Mouse (Mus musculus) gastrocnemius, adult 18-20 months (tissue): Measurements from ENCODE around the gene Gm17324. TPM values are rescaled to one million over a fixed set of nuclear protein-coding genes. Genes with fewer than 3 reads are reported as not detected.
A peak's percentile ranks its signal among the peaks of the same experiment; 100 is the strongest.
"Not testable (repeated sequence)": the region's sequence is repeated elsewhere in the genome, so short reads cannot be mapped to it uniquely, and the experiment has no call there.

Experiments used
- DNase-seq: peaks from one replicate; pipeline ENCODE4 v3.0.0; 2021; ENCODE audit warnings: low spot score
- long read RNA-seq, 2 experiments: library from polyadenylated mRNA; stranded (forward); transcript quantifications; one replicate each; pipeline ENCODE4 v2.0.0; 2021
- total RNA-seq, 2 experiments: library from RNA; stranded (reverse); gene quantifications; 2 replicates each; pipeline ENCODE4 v1.2.3; 2021

Gm17324 gene
- total RNA-seq: not detected
- long read RNA-seq, experiment 1: 0 reads
- long read RNA-seq, experiment 2: 0 reads

DNA sequence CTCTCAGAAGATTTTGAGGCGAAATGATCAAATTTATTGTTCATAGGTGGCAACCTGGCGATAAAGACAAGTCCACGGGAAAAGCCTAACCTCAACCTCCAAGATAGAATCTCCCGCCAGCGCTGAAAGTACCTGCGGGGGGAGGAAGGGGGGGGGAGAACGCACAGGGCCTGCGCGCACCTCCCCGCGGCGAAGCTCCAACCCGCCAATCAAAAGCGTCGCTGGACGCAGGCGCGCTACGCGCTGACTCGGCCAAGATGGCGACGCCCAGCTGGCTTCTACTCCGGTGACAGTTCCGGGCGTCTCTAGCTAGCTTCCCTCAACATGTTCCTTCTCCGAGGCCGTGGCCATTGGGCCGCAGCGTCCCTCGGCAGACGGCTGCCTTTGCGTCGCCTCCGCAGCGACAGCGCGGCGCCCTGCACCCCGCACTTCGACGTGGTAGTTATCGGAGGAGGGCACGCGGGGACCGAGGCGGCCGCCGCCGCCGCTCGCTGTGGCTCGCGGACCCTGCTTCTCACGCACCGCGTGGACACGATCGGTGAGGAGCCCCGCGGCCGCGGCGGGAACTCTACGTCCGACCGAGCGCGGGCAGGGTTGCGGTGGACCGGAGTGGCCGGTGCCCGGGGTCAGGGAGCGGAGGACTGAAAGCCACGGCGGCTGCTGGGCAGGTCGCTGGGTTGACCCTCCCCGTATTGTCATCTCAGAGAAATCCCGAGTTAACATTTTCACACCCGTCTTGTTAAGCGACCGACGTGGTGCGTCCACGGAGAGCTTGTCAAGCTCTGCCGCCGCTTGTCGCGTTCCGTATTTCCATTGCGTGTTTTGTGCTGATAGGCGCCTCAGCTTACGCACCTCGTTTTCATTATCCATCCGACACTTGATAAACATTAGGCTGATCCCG lies at the start of gene Gm17324, which contains the start of gene Mto1:
Gene Gm17324, minus strand, starts transcription at position 814 of the 901 bp plus-strand sequence.
Gene Mto1, plus strand, starts transcription at position 236 of the 901 bp plus-strand sequence.
- DNase-seq: peak; percentile 90

DNA sequence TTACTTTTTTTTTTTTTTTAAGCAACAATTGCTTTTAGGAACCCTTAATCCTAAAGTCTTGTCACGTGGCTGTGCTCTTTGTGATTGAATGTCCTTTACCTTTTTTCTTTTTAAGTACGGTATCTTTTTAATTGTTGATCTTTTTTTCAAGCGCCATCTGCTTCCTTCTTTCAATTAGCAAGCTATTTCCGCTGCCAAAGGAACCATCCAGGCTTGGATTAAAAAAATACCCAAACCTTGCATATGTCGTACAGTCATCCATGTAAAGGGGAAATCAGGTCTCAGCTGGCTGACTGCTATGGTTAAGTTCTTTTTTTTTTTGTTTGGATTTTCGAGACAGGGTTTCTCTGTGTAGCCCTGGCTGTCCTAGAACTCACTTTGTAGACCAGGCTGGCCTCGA lies 44.6 kb upstream of the Gm17324 start:
- DNase-seq: no peak

DNA sequence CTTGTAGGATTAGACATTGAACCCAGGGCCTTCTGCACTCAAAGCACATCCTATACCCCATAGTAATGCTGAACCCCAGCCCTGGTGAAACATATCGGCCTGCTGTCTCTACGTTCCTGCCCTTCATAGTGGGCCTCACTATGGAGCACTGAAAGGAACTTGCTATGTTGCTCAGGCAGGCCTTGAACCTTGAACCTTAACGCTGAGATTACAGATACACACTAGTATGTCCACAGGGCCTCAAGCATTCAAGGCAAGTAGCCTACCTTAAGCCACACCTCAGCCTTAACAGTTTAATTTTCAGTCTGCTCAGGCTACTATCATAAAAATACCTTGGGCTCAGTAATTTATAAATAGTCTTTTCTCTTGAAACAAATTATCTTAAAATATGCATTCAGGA lies 43.7 kb upstream of the Gm17324 start:
- no peak for DNase-seq

DNA sequence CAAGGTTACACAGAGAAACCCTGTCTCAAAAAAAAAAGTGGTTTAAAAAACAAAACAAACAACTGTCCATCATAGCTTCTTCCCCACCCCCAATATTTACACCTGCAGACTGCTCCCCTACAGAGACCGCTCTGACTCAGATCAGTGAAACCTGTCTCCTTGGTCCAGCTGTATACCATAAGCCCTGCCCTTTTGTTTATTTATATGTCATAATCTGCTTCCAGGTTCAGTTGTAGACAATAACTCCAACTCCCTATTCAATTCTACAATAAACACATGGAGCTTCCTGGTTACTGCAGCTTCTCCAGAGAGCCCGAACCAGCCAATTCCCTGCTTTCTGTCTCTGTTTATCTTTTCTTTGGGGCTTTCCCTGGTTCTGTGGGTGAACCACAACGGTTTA lies 42.6 kb upstream of the Gm17324 start:
- no peak for DNase-seq

DNA sequence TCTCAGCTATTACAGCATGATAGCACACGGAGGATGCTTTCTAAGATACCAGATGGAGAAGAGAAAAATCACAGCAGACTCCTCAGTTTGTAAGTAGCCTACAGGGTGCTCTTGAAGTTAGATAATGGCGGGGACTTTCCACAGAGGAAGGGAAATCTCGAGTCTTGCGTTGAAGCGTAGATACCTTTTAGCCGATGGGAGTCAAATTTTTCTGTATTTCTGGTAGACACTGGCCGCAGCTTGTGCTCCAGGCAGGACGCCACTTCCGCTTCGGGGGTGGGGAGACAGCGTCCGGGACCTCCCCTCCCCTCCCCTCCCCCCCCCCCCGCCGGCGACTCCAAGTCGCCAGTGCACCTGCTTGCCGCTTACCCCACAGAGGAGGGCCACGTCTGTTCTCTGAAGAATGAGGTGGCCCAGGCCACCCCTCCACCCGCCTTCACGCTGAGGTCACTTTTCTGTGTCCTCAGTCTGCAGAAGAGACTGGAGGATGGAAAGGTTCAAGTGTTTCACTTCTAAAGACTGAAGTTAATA lies 40.4 kb upstream of the Gm17324 start, which contains the start of gene Eef1a1:
Gene Eef1a1, minus strand, starts transcription at position 262 of the 531 bp plus-strand sequence.
- peak; percentile 47 for DNase-seq

DNA sequence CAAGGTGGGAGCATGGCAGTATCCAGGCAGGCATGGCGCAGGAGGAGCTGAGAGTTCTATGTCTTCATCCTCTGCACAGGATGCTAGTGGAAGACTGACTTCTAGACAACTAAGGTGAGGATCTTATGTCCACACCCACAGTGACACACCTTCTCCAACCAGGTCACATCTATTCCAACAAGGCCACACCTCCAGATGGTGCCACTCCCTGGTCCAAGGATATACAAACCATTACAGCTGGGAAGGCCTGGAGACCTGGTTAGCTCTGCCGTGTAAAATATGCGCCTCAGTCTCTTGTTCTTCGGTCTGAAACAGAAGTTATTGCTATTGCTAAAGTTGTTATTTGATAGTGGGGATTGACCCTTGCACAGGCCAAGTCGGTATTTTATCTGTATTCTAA lies 39.4 kb upstream of the Gm17324 start:
- not testable (repeated sequence) for DNase-seq

DNA sequence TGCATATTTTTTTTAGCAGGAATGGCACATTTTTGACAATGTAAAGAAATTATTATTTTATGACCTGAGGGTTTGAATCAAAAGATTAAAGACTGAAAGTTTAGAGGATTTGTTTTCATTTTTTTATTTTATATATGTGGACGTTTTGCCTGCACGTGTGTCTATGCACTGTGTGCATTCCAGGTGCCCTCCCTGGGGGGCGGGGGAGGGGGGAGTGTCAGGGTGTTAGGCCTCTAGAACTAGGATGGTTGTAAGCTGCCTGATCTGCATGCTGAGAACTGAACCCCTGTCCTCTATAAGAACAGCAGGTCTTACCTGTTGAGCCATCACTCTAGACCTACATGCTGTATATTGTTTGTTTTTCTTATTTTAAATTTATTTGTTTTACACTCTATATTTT lies 36.1 kb upstream of the Gm17324 start:
- DNase-seq: no peak

DNA sequence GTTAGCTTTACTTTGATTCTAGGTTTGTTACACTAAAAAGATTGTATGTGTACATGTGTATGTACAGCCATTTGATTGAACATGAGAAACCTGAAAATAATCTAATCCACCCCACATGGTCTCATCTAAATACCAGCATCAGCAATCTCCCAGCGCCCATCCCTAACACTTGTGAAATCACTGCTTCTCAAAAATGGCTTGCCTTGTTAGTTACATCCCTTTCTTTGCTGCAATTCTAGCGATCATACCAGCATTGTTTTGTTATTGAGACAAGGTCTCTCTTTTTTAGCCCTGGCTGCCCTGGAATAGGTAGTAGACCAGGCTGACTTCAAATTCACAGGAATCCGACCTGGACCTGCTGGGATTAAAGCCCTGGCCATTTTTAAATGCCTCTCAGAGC lies 33.8 kb upstream of the Gm17324 start:
- DNase-seq: no peak

DNA sequence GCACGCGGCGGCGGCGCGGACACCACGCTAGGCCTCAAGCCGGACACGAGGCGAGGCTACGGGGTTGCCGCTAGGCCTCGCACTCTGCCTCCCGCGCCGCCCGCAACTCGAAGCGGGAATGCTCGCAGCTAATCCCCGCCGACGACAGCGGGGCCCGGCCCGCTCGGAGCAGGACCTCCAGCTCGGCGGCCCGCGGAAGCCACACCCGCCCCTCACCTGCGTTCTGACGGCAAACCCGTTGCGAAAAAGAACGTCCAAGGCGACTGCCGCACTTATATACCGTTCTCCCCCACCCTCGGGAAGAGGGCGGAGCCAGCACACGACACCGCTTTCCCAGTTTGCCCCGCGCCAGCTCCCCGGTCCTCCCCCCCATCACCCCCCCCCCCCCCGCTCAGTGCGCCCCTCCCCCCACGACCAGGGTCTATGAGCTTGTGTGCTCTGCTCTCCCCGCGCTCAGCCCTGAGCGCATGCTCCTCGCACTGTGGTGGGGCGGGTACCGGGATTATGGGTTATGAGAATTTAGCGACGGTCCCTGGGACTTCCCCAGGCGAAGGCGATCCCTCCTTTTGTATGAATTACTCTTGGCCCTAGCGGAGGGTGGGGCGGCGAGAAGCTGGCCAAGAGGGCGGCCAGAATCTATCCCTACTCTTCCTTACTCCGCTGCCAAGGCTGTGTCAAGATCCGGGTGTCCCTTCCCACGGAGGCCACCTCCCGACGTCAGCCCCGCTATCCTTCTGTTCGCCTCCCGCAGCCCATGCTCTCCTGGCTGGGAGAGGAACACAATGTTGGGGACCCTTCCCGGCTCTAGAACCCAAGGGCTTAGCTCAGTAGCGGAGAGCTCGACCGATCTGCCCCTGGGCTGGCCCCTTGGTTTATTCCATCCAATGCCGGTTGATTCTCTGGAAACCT lies 33.1 kb upstream of the Gm17324 start:
- DNase-seq: peak; percentile 94

DNA sequence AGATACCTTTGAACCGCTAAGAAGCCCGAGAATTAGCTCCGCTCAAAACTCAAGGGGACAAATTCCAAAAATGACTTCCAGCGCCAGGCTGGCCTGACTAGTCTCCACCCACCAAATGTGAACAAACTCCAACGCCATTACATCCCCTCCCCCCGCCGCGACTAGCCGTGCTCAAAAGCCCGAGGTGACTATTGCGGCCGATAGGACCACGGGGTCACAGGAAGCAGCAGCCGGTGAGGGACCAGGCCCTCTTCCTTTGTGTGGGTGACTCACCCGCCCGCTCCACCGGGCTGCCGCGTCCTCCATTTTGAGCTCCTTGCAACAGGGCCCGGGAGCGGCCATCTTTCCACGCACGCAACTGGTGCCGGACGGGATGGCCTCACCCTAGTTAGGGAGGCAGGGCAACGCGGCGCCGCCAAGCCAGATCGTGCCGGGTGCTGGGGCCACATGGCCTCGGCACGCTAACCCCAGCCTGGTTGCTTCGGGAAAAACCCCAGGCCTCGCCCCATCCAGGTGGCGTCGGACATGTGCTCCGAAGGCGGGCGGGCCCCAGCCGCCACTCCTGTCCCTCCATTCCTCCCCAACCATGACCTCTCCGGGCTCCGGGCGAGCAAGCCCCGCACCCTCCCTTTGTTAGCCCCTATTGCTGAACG lies 32.2 kb upstream of the Gm17324 start:
- DNase-seq: peak; percentile 45

DNA sequence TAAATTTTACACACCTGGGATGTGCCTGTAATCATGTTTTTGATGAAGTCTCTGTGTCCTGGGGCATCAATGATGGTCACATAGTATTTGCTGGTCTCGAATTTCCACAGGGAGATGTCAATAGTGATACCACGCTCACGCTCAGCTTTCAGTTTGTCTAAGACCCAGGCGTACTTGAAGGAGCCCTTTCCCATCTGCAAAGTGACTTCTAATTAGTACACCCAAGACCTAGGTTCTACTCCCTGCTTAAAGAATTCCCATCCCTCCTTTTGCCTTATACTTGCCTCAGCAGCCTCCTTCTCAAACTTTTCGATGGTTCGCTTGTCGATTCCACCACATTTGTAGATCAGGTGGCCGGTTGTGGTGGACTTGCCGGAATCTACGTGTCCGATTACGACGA lies 31.6 kb upstream of the Gm17324 start:
- not testable (repeated sequence) for DNase-seq

DNA sequence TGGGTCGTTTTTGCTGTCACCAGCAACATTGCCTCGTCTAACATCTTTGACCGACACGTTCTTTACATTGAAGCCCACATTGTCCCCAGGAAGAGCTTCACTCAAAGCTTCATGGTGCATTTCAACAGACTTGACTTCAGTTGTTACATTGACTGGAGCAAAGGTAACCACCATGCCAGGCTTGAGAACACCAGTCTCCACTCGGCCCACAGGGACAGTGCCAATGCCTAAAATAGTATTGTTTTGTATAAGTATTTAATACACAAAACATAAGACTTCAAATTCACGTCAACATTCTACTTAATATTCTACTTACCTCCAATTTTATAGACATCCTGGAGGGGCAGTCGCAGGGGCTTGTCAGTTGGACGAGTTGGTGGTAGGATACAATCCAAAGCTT lies 30.7 kb upstream of the Gm17324 start:
- DNase-seq: not testable (repeated sequence)

DNA sequence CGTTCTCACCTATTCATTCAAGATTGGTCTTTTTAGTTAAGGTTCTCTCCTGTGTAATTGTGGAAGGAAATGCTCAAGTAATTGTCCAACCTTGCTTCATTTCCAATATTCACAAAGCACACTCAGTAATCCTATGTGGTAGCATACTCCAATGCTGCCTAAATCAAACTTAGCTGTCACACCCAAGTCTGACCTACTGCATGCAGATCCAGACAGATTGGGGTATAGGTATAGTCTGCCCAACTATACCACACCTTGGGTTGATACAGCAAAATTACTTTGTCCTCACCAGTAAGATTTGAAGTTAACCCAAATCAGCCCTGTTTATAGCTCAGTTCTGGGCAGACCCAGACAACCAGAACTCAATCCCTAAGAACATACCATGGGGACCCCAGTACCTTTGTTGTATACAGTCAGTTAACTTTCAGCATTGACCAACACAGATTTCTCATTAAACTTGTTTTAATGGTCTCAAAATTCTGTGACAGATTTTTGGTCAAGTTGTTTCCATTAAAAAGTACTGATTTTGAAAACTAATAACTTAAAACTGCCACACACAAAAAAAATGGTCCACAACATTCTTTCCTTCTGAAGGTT lies 29.5 kb upstream of the Gm17324 start:
- DNase-seq: not testable (repeated sequence)

DNA sequence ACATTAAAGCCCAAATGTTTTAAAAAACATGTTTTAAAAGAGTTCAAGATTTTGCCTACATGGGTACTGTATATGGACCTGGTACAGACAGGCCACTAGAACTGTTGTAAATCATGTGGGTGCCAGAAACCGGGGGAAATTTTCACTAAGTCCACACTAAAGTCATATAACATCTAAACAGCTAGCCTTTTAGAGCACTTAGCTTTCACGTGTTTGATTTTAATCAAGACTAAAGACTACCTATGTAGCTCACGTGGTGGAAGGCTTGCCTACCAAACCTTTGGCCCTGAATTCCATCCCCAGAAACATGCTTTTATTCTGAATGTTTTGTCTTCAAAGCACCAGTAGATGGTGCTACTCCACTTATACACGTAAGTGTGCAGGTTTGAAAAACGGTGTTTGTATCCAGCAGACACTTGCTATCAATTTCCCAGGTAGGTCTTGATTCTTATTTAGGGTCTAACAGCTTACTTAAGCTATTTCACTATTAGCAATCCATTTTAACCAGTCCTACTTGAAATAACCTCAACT lies 28.5 kb upstream of the Gm17324 start:
- no peak for DNase-seq

DNA sequence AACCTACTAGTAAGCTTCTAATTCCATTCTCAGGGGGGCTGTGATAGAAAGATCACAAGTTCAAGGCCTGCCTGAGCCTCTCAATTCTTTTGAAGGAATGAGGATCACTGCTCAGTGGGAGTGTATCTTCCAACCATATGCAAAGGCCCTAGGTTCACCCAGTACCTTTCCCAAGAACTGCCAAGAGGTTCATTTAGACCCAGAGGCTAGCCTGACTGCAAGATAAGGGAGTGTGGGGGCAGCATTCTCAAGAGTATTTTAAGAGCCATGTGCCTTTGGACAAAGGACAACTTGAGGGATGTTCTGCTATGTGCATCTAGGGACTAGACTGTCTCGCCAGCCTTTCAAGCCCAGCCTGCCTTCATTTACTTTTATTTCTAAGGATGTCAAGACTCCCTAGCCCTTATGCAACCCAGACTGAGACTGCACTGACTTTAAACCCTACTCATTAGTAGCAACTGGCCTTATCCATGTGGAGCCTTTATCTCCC lies 28.0 kb upstream of the Gm17324 start:
- no peak for DNase-seq

DNA sequence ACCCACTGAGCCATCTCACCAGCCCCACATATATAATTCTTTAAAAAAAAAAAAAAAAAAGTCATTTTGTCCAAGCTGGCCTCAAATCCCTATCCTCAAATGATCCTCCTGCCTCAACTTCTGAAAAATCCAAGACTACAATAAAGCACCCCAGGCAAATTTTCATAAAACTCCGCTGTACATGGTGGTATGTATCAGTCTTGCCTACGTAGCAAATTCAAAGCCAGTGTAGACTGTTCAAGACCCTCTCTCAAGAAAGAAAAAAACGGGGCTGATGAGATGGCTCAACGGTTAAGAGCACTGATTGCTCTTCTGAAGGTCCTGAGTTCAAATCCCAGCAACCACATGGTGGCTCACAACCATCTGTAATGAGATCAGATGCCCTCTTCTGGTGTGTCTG lies 27.3 kb upstream of the Gm17324 start:
- DNase-seq: no peak

DNA sequence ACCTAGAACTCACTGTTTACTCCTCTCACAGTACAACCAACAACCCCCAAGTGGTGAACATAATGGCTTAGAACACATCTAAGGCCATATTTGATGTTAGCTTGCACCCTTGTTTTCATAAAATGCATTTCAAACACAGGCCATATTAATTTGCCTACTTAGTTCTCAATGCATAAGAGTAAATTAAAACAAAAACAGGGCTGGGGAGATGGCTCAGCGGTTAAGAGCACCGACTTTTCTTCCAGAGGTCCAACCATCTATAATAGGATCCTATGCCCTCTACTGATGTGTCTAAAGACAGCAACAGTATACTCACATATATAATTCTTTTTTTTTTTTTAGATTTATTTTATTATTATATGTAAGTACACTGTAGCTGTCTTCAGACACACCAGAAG lies 26.8 kb upstream of the Gm17324 start:
- no peak for DNase-seq

DNA sequence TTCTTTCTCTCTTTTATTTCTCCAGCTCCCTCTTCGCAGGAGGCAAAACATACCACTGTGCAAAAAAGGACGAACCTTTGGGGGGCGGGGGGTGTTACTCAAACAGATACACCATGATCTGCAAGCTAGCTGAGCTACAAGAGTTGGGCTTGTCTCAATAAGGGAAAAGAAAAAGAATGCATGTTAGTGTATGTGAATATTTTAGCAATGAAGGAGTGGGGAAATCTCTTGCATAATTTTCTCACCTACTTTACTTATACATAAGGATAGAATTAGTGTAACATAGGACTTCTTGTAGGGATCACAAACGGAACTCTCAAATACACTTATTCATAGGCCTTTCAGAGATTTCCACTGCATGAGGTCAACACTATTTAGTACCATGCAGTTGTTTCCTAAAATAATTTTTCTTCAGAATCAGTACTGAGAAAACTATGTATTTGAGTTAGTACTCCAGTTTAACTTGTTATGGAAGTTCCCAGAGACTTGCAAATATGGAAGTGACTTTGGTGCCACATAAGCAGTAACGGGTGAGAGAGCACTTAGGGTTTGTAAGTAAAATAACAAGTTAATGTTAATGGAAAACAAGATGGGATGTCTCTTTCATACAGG lies 26.3 kb upstream of the Gm17324 start:
- no peak for DNase-seq

DNA sequence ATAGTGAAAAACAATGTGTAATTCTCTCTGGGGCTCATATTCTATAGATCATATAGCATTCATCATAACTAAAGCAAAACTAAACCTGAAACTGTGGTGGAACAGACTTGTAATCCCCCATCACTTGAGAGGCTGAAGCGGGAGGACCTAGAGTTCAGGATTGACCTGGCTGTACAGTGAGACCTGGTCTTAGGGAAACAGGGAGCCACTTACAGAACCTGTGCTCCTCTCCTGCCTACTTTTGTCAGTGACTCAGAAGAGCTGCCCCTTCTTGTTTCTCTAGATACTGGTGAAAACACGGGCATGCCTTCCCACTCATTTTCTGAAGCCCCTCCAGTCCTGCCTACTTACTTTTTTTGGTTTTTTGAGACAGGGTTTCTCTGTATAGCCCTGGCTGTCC lies 25.7 kb upstream of the Gm17324 start:
- DNase-seq: no peak

DNA sequence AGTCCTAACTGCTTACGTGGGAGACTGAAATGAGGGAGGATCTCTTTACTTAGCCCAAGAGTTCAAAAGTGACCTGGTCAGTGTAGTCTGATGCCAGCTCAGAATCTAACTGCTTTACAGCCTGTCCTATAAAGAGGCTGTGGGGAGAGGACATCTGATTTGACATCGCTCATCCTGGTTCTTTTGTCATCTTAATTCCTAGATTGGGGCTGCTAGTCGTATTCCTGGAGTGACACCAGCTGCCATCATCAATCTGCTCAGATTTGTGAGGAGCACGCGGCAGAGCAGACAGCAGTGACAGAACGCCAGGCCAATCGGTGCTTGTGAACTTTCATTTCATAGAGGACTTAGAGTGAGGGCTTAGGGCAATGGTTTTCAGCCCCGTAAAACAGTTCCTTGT lies 25.0 kb upstream of the Gm17324 start:
- DNase-seq: no peak
